ENCODE assay signal across 19 mouse cellular contexts in the genomic region with DNA sequence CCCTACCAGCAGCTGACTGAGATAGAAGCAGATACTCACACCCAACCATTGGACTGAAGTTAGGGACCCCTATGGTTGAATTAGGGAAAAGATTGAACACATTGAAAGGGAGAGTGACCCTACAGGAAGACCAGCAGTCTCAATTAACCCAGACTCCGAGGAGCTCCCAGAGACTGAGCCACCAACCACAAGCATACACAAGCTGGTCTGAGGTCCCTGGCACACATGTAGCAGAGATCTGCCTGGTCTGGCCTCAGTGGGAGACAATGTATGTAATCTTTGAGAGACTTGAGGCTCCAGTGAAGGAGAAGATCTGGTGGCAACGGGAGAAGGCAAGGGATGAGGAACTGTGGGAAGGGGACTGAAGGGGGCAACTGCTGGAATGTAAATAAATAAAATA. TPM values are rescaled to one million over a fixed set of nuclear protein-coding genes. Genes with fewer than 3 reads are reported as not detected.
DNase-seq lines count a peak whose midpoint lies in the region; ATAC-seq lines count a peak whose summit lies in the region.
"Had no signal": no experiment of that assay in that cellular context is flagged by ENCODE, and none has a peak within 500 bp of the region (broad histone marks: within the 10 kb centered on the region; RNA-seq: fewer than 3 reads in every experiment).

No protein-coding gene starts in this region.

- peak; percentile 59 for DNase-seq in heart, adult 11 months
- DNase-seq in kidney, postnatal 36 days, result no peak
- DNase-seq: adrenal gland, adult 2 months; adrenal gland, adult 8-10 months; adrenal gland, postnatal 10 days; adrenal gland, postnatal 14 days; adrenal gland, postnatal 25 days; adrenal gland, postnatal 36 days; B cell, adult 2 months; cerebellum, adult 11 months; cerebellum, adult 11-12 months; cerebellum, adult 18-20 months had no signal

- 80% methylated on average over 2 of the region's 2 CpGs for WGBS in heart, embryonic 11.5 days (ENCODE audit: insufficient replicate concordance)
- 84% methylated on average over 2 of the region's 2 CpGs for WGBS in kidney, embryonic 14.5 days

- H3K9me3 ChIP-seq in heart, embryonic 11.5 days (replicated peaks; ENCODE audit: control insufficient read depth, low read length), result no peaks in the 10 kb centered on the region
- H3K9me3 ChIP-seq in kidney, embryonic 14.5 days (ENCODE audit: control insufficient read depth, low read length), result no peaks in the 10 kb centered on the region
- H3K9me3 ChIP-seq: G1E had no signal

- H3K4me2 ChIP-seq in heart, embryonic 11.5 days, result no peak overlapping the region
- H3K4me2 ChIP-seq in kidney, embryonic 14.5 days (replicated peaks; ENCODE audit: low read depth, low read length), result no peak overlapping the region

- no peaks in the 10 kb centered on the region for H3K36me3 ChIP-seq in heart, embryonic 11.5 days (ENCODE audit: control insufficient read depth, insufficient read depth, low read length)
- no peaks in the 10 kb centered on the region for H3K36me3 ChIP-seq in kidney, embryonic 14.5 days (ENCODE audit: control insufficient read depth, insufficient read depth, low read length)
- H3K36me3 ChIP-seq: G1E had no signal

- no peak for ATAC-seq in heart, embryonic 11.5 days (replicated peaks; ENCODE audit: insufficient number of reproducible peaks, low FRiP score, low TSS enrichment)
- 0 out of 2 replicates have a peak, but pooled peaks have one; percentile 57 for ATAC-seq in kidney, embryonic 14.5 days (ENCODE audit: low FRiP score, low TSS enrichment)
- ATAC-seq: activated CD4-positive, CD25-positive, alpha-beta regulatory T cell, adult 4 months; CD4-positive, CD25-positive, alpha-beta regulatory T cell, adult 4 months; Patski had no signal

- H3K27ac ChIP-seq in heart, embryonic 11.5 days (ENCODE audit: low read depth, low read length), result no peak overlapping the region
- no peak overlapping the region for H3K27ac ChIP-seq in kidney, embryonic 14.5 days (ENCODE audit: low read depth, low read length)

- H3K4me1 ChIP-seq in heart, embryonic 11.5 days (ENCODE audit: control insufficient read depth, insufficient read depth, low read length), result no peaks in the 10 kb centered on the region
- no peaks in the 10 kb centered on the region for H3K4me1 ChIP-seq in kidney, embryonic 14.5 days (ENCODE audit: control insufficient read depth, insufficient read depth, low read length)

- no peak overlapping the region for H3K9ac ChIP-seq in heart, embryonic 11.5 days (ENCODE audit: low read depth, low read length)
- H3K9ac ChIP-seq in kidney, embryonic 14.5 days (ENCODE audit: low read depth, low read length), result no peak overlapping the region

- H3K27me3 ChIP-seq in heart, embryonic 11.5 days (ENCODE audit: control insufficient read depth, insufficient read depth, low read length), result no peaks in the 10 kb centered on the region
- no peaks in the 10 kb centered on the region for H3K27me3 ChIP-seq in kidney, embryonic 14.5 days (ENCODE audit: control insufficient read depth, insufficient read depth, low read length)
- H3K27me3 ChIP-seq: CH12.LX, Patski had no signal

- H3K4me3 ChIP-seq in heart, embryonic 11.5 days (ENCODE audit: low read depth, low read length), result no peak overlapping the region
- no peak overlapping the region for H3K4me3 ChIP-seq in kidney, embryonic 14.5 days (ENCODE audit: low read length)

RNA-seq across cellular contexts. Expression of gene Gm9833, which starts 23.7 kb away (rescaled TPM):
- 3.1 and 3.4 TPM in 2 replicates for polyA plus RNA-seq in heart, embryonic 11.5 days (2014; fragmentation: Nextera tagmentation; extraction: Ambion mirVana)
- 1.4 and 4.0 TPM in 2 replicates for polyA plus RNA-seq in kidney, embryonic 14.5 days (2014; fragmentation: Nextera tagmentation; extraction: Ambion mirVana)
- polyA plus RNA-seq: adrenal gland, adult 2 months had no signal
